Mouse (Mus musculus) hindbrain, embryonic 11.5 days (tissue): Measurements from ENCODE around the gene Nop53. TPM values are rescaled to one million over a fixed set of nuclear protein-coding genes. Genes with fewer than 3 reads are reported as not detected.
"Not testable (repeated sequence)": the region's sequence is repeated elsewhere in the genome, so short reads cannot be mapped to it uniquely, and the experiment has no call there.

ENCODE experiments used
- ATAC-seq: fragments of 200-750 bp; cut with Nextera tagmentation; 2 replicates; pipeline ENCODE4 v1.8.0; 2017; ENCODE audit warnings: mild to moderate bottlenecking, moderate TSS enrichment, moderate library complexity; ENCODE audit not compliant: low FRiP score
- DNase-seq: peaks from one replicate; pipeline ENCODE4 v3.0.0-alpha.2; 2015; ENCODE audit warnings: low spot score
- H3K27ac ChIP-seq: fragments of 300-500 bp; sonication (generic); 2 replicates; pipeline ENCODE4 v1.5.1; 2014; ENCODE audit warnings: mild to moderate bottlenecking, low read depth, low read length
- H3K27me3 ChIP-seq: fragments of 300-500 bp; sonication (generic); 2 replicates; pipeline ENCODE4 v1.6.1; 2014; ENCODE audit warnings: mild to moderate bottlenecking, low read length, moderate library complexity, mixed read lengths; ENCODE audit not compliant: control insufficient read depth, insufficient read depth
- H3K36me3 ChIP-seq: fragments of 300-500 bp; sonication (generic); 2 replicates; pipeline ENCODE4 v1.6.1; 2014; ENCODE audit warnings: mild to moderate bottlenecking, low read length, moderate library complexity, mixed read lengths; ENCODE audit not compliant: control insufficient read depth, insufficient read depth
- H3K4me1 ChIP-seq: fragments of 300-500 bp; sonication (generic); replicated peaks from 2 replicates; pipeline ENCODE4 v1.6.1; 2014; ENCODE audit warnings: low read length, mixed read lengths; ENCODE audit not compliant: control insufficient read depth, insufficient read depth
- H3K4me2 ChIP-seq: fragments of 300-500 bp; sonication (generic); replicated peaks from 2 replicates; pipeline ENCODE4 v1.6.1; 2014; ENCODE audit warnings: mild to moderate bottlenecking, low read depth, low read length
- H3K4me3 ChIP-seq: fragments of 300-500 bp; sonication (generic); 2 replicates; pipeline ENCODE4 v1.5.1; 2014; ENCODE audit warnings: low read depth, low read length
- H3K9ac ChIP-seq: fragments of 300-500 bp; sonication (generic); 2 replicates; pipeline ENCODE4 v1.6.1; 2014; ENCODE audit warnings: low read depth, low read length
- H3K9me3 ChIP-seq: fragments of 300-500 bp; sonication (generic); 2 replicates; pipeline ENCODE4 v1.6.1; 2016; ENCODE audit warnings: low read length; ENCODE audit not compliant: control insufficient read depth
- WGBS: fragments of 180-500 bp; shearing (Covaris S2); extraction: QIAGEN DNeasy Blood & Tissue Kit; methylation state at CpG from one replicate; pipeline ENCODE4 v1.1.7; 2014; 5-methylcytosine and 5-hydroxymethylcytosine counted together
- polyA plus RNA-seq: library from polyadenylated mRNA; unstranded; fragments of >200 nt; fragmentation: Nextera tagmentation; extraction: Ambion mirVana; gene quantifications from 2 replicates; pipeline ENCODE4 v1.2.1, GENCODE M21; 2014

Nop53 gene
- polyA plus RNA-seq, 1 experiment from 2014 or later: 180 TPM

DNA sequence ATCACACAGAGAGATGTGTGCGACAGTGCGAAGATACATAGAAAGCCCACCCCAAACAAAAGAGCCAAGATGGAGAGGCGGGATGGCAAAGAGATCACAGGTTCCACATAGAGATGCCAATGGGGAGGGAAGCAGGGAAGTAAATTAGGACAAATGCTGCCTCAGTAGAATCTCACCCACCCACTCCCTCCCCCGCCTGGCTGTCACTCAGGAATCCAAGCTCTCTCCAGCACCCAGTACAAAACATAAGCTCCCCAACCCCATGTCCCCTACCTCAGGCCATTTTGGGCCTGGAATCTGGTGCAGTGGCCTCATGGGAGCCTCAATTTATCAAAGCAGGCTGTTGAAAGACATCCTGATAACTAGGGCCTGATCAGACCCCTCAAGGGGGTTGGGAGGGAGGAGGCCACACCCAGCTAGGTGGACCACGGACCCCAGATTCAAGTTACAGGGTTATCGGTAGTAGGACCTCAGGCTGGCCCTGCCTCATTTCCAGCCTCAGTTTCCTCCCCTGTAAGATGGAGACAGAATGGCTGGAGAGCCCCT is 25.2 kb downstream of the Nop53 start:
- peaks cover 5% of the 10 kb centered on the region for H3K36me3 ChIP-seq
- H3K9me3 ChIP-seq: no peaks in the 10 kb centered on the region
- H3K27ac ChIP-seq: no peak overlapping the region
- H3K4me3 ChIP-seq: peak overlapping the region; percentile 57
- peak overlapping the region; percentile 54 for H3K4me2 ChIP-seq
- WGBS: 91% methylated on average over 6 of the region's 6 CpGs
- DNase-seq (no peak), ATAC-seq (no peak)
- H3K27me3 ChIP-seq: no peaks in the 10 kb centered on the region
- peaks cover 7% of the 10 kb centered on the region; the same call in 1 of the 2 replicates for H3K4me1 ChIP-seq
- peak overlapping the region; percentile 73 for H3K9ac ChIP-seq

- H3K9me3 ChIP-seq: no peaks in the 10 kb centered on the region
- H3K4me1 ChIP-seq: peaks cover 7% of the 10 kb centered on the region; the same call in 1 of the 2 replicates
- H3K4me3 ChIP-seq: no peak overlapping the region
- H3K36me3 ChIP-seq: peaks cover 5% of the 10 kb centered on the region
- ATAC-seq (no peak), DNase-seq (no peak)
- H3K9ac ChIP-seq: no peak overlapping the region
- H3K27me3 ChIP-seq: no peaks in the 10 kb centered on the region
- H3K27ac ChIP-seq: no peak overlapping the region
- 92% methylated on average over 9 of the region's 9 CpGs for WGBS
- no peak overlapping the region for H3K4me2 ChIP-seq
These were observed 25.9 kb downstream of the Nop53 start for GRCm38 (mm10) chr7:15919947-15920346.

- no peak overlapping the region for H3K4me3 ChIP-seq
- no peaks in the 10 kb centered on the region for H3K9me3 ChIP-seq
- no peaks in the 10 kb centered on the region for H3K27me3 ChIP-seq
- peaks cover 7% of the 10 kb centered on the region; the same call in 1 of the 2 replicates for H3K4me1 ChIP-seq
- H3K36me3 ChIP-seq: peaks cover 5% of the 10 kb centered on the region
- H3K4me2 ChIP-seq: no peak overlapping the region
- ATAC-seq (no peak), DNase-seq (no peak)
- no peak overlapping the region for H3K9ac ChIP-seq
- H3K27ac ChIP-seq: no peak overlapping the region
These were observed 27.5 kb downstream of the Nop53 start for GRCm38 (mm10) chr7:15918371-15918770.

DNA sequence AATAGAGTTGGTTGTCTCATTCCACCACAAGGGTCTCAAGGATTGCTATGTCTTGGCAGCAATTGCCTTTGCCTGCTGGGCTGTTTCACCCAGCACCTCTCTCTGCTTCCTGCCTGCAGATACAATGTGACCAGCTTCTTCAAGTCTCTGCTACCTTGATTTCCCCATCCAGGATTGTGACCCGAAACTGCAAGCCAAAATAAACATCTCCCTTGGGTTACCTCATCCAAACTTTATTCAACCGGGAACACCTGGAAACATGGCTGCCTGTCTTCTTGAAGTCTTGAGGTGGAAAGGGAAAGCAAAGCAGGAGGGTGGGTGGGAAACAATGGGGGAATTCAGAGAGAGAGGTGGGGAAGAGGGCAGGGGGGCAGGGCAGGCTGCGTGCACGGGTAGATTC is 28.9 kb downstream of the Nop53 start:
- Histone ChIP-seq H3K4me1 (peaks cover 7% of the 10 kb centered on the region; the same call in 1 of the 2 replicates), H3K27ac (no peak overlapping the region), H3K4me2 (no peak overlapping the region), H3K27me3 (no peaks in the 10 kb centered on the region), H3K4me3 (no peak overlapping the region), H3K36me3 (peaks cover 5% of the 10 kb centered on the region), H3K9me3 (no peaks in the 10 kb centered on the region), H3K9ac (no peak overlapping the region)
- WGBS: 94% methylated on average over 4 of the region's 4 CpGs
- DNase-seq (no peak), ATAC-seq (no peak)

- Histone ChIP-seq H3K4me3 (no peak overlapping the region), H3K27ac (no peak overlapping the region), H3K9me3 (no peaks in the 10 kb centered on the region), H3K36me3 (peaks cover 5% of the 10 kb centered on the region), H3K4me1 (peaks cover 7% of the 10 kb centered on the region; the same call in 1 of the 2 replicates), H3K27me3 (no peaks in the 10 kb centered on the region), H3K9ac (no peak overlapping the region), H3K4me2 (no peak overlapping the region)
- 84% methylated on average over 3 of the region's 3 CpGs for WGBS
- ATAC-seq (no peak), DNase-seq (no peak)
These were observed 29.6 kb downstream of the Nop53 start for GRCm38 (mm10) chr7:15916134-15916723.

DNA sequence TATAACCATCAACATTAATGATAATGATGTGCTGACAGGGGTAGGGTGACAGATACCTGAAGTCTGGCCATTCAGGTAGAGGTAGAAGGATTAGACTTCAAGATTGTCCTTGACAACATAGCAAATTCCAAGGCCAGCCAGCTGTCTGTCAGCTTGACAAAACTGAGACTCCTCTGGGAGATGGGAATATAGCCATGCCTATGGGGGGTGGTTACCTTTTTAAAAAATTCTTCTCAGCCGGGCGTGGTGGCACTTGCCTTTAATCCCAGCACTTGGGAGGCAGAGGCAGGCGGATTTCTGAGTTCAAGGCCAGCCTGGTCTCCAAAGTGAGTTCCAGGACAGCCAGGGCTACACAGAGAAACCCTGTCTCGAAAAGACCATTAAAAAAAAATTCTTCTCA is 30.2 kb downstream of the Nop53 start:
- H3K27ac ChIP-seq, H3K9me3 ChIP-seq, DNase-seq, H3K4me1 ChIP-seq, H3K4me3 ChIP-seq, H3K36me3 ChIP-seq, H3K27me3 ChIP-seq, H3K4me2 ChIP-seq, ATAC-seq, H3K9ac ChIP-seq: not testable (repeated sequence)
- 90% methylated on average over 4 of the region's 4 CpGs for WGBS

GRCm38 (mm10) chr7:15914751-15915150 is 31.1 kb downstream of the Nop53 start:
- Histone ChIP-seq H3K9ac (no peak overlapping the region), H3K27ac (no peak overlapping the region), H3K4me2 (no peak overlapping the region), H3K4me3 (no peak overlapping the region), H3K9me3 (no peaks in the 10 kb centered on the region), H3K4me1 (no peaks in the 10 kb centered on the region), H3K36me3 (peaks cover 5% of the 10 kb centered on the region), H3K27me3 (no peaks in the 10 kb centered on the region)
- ATAC-seq: no peak
- no peak for DNase-seq
- 88% methylated on average over 2 of the region's 2 CpGs for WGBS

GRCm38 (mm10) chr7:15914252-15914651 is 31.6 kb downstream of the Nop53 start:
- DNase-seq: peak; percentile 62
- H3K9ac ChIP-seq: no peak overlapping the region
- WGBS: 51% methylated on average over 2 of the region's 2 CpGs
- peaks cover 4% of the 10 kb centered on the region for H3K36me3 ChIP-seq
- no peaks in the 10 kb centered on the region for H3K4me1 ChIP-seq
- H3K4me2 ChIP-seq: no peak overlapping the region
- H3K27ac ChIP-seq: no peak overlapping the region
- no peak overlapping the region for H3K4me3 ChIP-seq
- H3K9me3 ChIP-seq: no peaks in the 10 kb centered on the region
- no peak for ATAC-seq
- H3K27me3 ChIP-seq: no peaks in the 10 kb centered on the region

- Histone ChIP-seq H3K27ac (no peak overlapping the region), H3K36me3 (no peaks in the 10 kb centered on the region), H3K4me1 (no peaks in the 10 kb centered on the region), H3K4me3 (no peak overlapping the region), H3K9me3 (no peaks in the 10 kb centered on the region), H3K4me2 (no peak overlapping the region), H3K9ac (no peak overlapping the region), H3K27me3 (no peaks in the 10 kb centered on the region)
- ATAC-seq: peak; percentile 82
- 1% methylated on average over 4 of the region's 4 CpGs for WGBS
- DNase-seq: peak; percentile 94
These were observed 33.7 kb downstream of the Nop53 start for GRCm38 (mm10) chr7:15912183-15912582.
